Mouse (Mus musculus) C2C12 (cell line): Measurements from ENCODE around the gene Klc2.

Experiments
- CEBPB ChIP-seq: IDR thresholded peaks from one replicate; pipeline ENCODE4 v1.6.1; 2011; ENCODE audit warnings: low read depth, mild to moderate bottlenecking, control low read depth, moderate library complexity
- CTCF ChIP-seq: IDR thresholded peaks from one replicate; pipeline ENCODE4 v1.5.1; 2011; ENCODE audit not compliant: control insufficient read depth, insufficient read depth, insufficient read length
- FOSL1 ChIP-seq: IDR thresholded peaks from one replicate; pipeline ENCODE4 v1.8.0; 2011; ENCODE audit warnings: mild to moderate bottlenecking, low read length; ENCODE audit not compliant: poor library complexity, insufficient read depth, severe bottlenecking
- MAX ChIP-seq: IDR thresholded peaks from one replicate; pipeline ENCODE4 v1.6.1; 2011; ENCODE audit warnings: mild to moderate bottlenecking, control low read depth
- MYOG ChIP-seq: IDR thresholded peaks from one replicate; pipeline ENCODE4 v1.6.1; 2011; ENCODE audit not compliant: control insufficient read depth, insufficient read length; ENCODE audit errors: extremely low read depth
- USF1 ChIP-seq: IDR thresholded peaks from one replicate; pipeline ENCODE4 v1.6.1; 2011; ENCODE audit warnings: low read depth, mild to moderate bottlenecking, control low read depth, moderate library complexity

DNA sequence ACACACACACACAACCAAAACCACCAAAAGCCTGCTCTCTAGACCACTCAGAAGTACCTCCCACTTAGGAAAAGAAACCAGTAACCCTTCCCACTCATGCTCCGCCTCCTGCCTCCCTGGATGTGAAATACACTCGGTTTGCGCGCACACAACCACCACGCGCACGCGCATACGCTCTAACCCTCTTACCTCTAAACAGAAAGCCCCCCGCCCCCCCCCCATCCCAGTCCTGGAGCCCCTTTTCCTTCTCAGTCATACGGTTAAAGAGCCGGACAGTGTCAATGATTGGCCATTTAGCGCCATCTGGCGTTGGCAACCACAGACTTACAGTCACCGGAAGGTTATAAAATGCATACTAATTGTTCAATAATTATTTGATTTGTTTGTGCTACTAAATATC, 45.3 kb downstream of the Klc2 start:
- TF ChIP-seq CTCF (peak; percentile 19), USF1 (no peak), MAX (no peak), FOSL1 (no peak), CEBPB (no peak), MYOG (no peak)
